Mouse (Mus musculus): Measurements from ENCODE around the gene Rassf4. TPM values are rescaled to one million over a fixed set of nuclear protein-coding genes. Genes with fewer than 3 reads are reported as not detected.

Gene Rassf4
- total RNA-seq (2023): 10 to 100 TPM; 42.5 to 42.9 TPM

GRCm38 (mm10) chr6:116673471-116674282 is at the start of gene Rassf4:
TSS of gene Rassf4 (minus strand) at chr6:116673952.

GRCm38 (mm10) chr6:116716666-116717065 is 42.9 kb upstream of the Rassf4 start, which contains the start of gene Tmem72:
TSS of gene Tmem72 (minus strand) at chr6:116716913.

GRCm38 (mm10) chr6:116650406-116650805 is 23.3 kb downstream of the Rassf4 start, which contains the start of gene Depp1:
TSS of gene Depp1 (plus strand) at chr6:116650609.

GRCm38 (mm10) chr6:116628539-116629171 is 45.1 kb downstream of the Rassf4 start, which contains the start of gene Zfp422:
TSS of gene Zfp422 (minus strand) at chr6:116628999.

GRCm38 (mm10) chr6:116584095-116584494 is 89.7 kb downstream of the Rassf4 start, which contains the start of gene Olfr215:
TSS of gene Olfr215 (minus strand) at chr6:116584195.

Other genes with a start within 250 kb of the Rassf4 start
- not detected for gene Alox5, start 212.8 kb downstream of the Rassf4 start, total RNA-seq (2023)
- gene Olfr211, start 184.9 kb downstream of the Rassf4 start, total RNA-seq (2023): not detected
- gene Olfr212, start 167.4 kb downstream of the Rassf4 start, total RNA-seq (2023): under 1 TPM in 1 of 2 experiments, not detected in 1; 0.21 TPM
- not detected for gene Olfr213, start 135.5 kb downstream of the Rassf4 start, total RNA-seq (2023)
- gene Gm5580, start 122.8 kb downstream of the Rassf4 start, total RNA-seq (2023): 1 to 10 TPM; 4.2 to 5.9 TPM
- gene Olfr214, start 119.7 kb downstream of the Rassf4 start, total RNA-seq (2023): not detected
- gene Olfr215, start 89.8 kb downstream of the Rassf4 start, total RNA-seq (2023): not detected
- gene Zfp422, start 45.0 kb downstream of the Rassf4 start, total RNA-seq (2023): 10 to 100 TPM; 16.8 to 24.4 TPM
- not detected for gene Depp1, start 23.3 kb downstream of the Rassf4 start, total RNA-seq (2023)
- gene Tmem72, start 43.0 kb upstream of the Rassf4 start, total RNA-seq (2023): under 1 TPM; 0.20 to 0.27 TPM

All from B cell, adult 67 days (primary cell).